Mouse (Mus musculus): Measurements from ENCODE around the gene Clcn6.

Clcn6 gene

DNA sequence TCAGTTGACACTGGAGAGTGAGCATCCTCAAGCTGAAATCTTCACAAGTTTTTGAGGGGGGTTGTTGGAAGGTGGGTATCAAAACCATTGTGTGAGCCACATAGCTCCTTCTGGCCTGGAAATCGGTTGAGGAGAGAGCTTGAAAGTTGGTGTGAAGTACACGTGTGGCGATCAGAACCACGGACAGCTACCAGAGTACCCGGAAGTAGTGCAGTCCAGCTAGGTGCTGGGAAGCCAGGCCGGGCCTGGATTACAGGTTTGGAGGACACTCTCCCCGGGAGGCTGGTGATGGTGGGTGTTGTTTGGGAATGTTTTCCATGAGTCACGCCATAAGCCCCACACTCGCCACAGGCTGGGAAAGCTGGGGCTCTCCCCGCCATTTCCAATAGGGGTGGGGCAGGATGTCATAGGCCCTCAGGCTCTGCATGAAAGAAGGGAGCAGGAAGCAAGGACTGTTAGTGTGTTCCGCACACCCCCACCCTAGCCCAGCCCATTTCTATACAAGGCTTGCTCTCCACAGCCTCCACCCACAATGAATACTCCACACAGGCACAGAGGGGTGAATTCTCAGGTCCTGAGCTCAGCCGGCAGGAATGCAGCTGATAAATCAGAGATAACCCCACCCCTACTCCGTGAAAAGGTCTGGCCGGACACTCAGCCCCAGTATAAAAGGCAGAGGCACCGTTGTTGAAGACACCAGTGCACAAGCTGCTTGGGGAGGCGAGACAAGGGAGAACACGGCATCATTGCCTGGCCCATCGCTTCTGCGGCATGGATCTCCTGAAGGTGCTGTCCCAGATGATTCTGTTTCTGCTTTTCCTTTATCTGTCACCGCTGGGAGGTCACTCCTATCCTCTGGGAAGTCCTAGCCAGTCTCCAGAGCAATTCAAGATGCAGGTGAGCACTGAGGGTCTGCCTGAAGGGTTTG lies 53.2 kb downstream of the Clcn6 start, which contains the start of gene Nppb:
Gene Nppb, plus strand, starts transcription at position 584 of the 928 bp plus-strand sequence.
- DNase-seq (ENCODE audit: low spot score), result peak; percentile 4

DNA sequence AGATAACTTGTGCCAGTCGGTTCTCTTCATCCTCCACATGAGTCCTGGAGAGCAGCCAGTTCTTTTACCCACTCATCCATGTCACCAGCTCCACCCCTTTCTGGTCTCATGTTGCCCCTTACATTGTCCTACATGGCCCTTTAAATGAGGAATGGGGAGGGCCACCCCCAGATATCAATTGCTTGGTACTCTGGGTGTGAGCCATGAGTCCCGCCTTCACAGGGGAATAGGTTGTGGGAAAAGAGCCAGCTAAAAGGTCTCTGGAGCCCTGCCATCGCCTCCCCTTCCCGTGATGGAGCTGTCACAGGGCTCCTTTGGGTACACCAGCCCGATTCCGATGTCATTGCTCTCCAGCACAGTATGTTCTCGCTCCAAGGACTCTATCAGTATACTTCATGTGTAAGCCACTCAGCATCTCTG lies 59.2 kb downstream of the Clcn6 start:
- DNase-seq (ENCODE audit: low spot score), result no peak

DNA sequence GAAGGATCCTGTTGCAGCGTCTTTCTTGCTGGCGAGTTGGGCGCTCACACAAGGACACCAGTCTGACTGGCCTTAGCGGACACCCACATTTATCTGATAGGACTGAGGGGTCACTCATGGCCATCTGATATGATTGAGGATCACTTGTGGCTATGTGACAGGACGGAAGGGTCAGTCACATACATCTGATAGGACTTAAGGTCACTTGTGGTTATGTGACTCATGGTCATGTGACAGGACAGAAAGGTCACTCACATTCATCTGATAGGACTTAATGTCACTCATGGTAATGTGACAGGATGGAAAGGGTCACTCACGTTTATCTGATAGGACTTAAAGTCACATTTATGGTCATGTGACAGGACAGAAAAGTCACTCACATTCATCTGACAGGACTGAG lies 60.2 kb downstream of the Clcn6 start:
- DNase-seq (ENCODE audit: low spot score), result no peak

- no peak for DNase-seq (ENCODE audit: low spot score)
Measured at GRCm38 (mm10) chr4:147977726-147978125, 60.9 kb downstream of the Clcn6 start.

GRCm38 (mm10) chr4:147976237-147976636 lies 62.4 kb downstream of the Clcn6 start:
- no peak for DNase-seq (ENCODE audit: low spot score)

- no peak for DNase-seq (ENCODE audit: low spot score)
Measured at GRCm38 (mm10) chr4:147969337-147969736, 69.3 kb downstream of the Clcn6 start.

GRCm38 (mm10) chr4:147968816-147969215 lies 69.8 kb downstream of the Clcn6 start:
- no peak for DNase-seq (ENCODE audit: low spot score)

DNA sequence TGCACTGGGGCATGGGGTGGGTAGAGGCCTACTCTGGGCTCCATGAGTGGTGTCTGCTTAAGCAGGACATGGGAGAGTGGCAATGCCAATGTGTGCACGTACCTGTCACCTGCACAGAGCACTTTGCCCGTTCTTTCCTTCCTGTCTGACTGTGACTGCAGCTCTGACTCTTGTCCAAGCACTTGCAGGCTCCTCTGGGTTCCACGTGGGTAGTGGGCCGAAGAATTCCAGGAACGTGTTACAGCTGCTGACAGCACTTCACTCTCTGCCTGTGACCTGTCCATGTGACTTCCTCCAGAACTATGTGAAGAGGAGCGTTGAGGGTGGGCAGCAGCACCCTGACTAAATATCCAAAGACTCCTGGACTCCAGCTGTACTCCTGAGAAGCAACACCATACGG lies 72.9 kb downstream of the Clcn6 start:
- DNase-seq (ENCODE audit: low spot score), result no peak

DNA sequence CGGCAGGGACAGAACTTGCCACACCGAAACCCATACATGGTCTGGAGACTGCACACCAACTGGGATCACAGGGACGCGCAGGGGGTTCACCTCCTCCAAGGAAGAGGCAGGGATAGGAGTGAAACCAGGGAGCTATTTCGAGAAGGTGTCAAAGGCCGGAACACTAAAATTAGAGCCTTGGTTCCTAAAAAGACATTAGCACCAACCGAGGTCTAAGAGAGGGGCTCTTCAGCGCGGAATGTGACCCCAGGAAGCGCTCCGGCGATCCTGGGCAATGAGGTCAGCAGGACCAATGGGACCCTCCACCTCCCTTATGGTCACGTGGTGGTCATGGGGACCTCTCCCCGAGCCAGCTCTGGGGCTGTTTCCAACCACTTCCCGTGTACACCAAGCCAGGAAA lies 75.0 kb downstream of the Clcn6 start:
- no peak for DNase-seq (ENCODE audit: low spot score)

DNA sequence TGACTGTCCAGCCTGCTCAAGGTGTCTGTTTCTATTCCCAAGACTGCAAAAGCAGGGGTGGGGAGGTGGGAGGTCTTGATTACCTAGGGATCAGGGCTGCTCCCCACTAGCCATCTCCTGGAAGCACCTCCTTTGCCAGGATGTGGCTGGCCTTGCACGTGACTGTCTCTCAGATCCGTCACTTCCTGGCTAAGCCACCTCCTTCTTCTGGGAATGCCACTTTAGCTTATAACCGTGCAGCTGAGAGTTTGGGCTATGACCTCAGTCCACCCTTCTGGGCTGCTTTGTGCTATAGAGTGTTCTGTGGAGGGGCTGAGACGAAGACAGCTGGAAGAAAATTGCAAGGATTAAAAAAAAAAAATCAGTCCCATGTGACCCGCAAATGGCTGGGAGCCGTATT lies 75.8 kb downstream of the Clcn6 start:
- no peak for DNase-seq (ENCODE audit: low spot score)

GRCm38 (mm10) chr4:147959881-147960831 lies 78.5 kb downstream of the Clcn6 start:
- peak; percentile 45 for DNase-seq (ENCODE audit: low spot score)

DNA sequence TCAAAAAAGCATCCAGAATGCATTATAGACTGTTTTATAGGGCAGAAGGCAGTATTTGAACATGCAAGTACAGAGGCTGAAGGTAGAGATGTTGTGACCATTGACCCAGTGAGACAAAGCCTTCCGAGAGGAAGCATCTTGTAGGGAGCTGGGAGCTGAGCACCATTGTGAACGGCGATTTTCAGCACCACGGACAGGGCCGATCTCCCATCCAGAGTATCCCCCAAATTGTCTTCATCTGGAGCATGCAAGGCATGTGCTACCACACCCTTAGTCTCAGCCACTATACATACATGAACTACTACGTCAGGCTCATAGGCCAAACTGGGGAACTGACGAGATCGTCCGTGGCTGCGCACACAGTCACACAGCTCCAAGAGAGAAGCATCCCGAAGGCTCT lies 81.5 kb downstream of the Clcn6 start:
- DNase-seq (ENCODE audit: low spot score), result no peak

All from lung, postnatal 25 days (tissue).